Mouse (Mus musculus): ENCODE results near the gene Tmem150b. TPM values are rescaled to one million over a fixed set of nuclear protein-coding genes. Genes with fewer than 3 reads are reported as not detected.

Gene Tmem150b
- total and polyA plus RNA-seq, 3 experiments, result 0.17 TPM; not detected in 2

DNA sequence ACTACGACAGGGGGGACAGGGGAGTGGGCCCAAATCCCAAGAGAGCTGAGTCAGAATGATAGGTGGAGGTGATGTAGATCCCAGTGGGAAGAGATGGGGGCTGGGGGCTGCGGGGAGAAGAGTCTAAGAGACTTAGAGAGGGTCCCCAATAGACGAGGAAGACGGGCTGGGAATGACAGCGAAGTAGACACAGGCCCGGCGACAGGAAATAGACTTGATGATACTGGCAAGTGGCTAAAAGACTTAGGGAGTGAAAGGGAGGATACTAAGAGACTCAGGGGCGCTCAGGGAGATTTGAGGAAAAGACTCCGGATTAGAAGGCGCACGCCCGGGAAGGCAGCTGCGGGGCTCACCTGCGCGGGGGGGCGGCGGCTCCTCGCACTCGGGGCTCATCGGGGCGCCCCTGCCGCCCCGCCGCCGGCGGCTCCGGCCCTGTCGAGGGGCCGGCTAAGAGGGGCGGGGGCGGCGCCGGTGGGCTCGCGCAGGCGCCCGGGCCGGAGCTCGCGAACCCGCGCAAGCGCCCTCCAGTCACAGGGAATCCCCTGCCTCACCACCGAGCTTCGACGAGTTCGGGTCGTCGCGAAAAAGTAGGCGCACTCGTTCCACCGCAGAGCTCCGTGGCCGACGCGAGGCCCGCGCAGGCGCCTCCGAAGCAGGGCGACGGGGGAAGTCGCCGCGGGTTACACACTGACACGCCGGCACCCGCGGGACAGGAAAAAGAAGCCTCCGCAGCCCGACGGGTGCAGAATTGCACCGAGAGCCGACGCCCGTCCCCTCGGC, 66.7 kb downstream of the Tmem150b start:
- H3K79me2 ChIP-seq (replicated peaks; ENCODE audit: control insufficient read depth, extremely low read depth, insufficient read depth, poor library complexity, severe bottlenecking), result peaks cover 48% of the 10 kb centered on the region
- TF ChIP-seq EP300 (IDR thresholded peaks at IDR 0.05; ENCODE audit: low read length) (no peak), MEF2A (IDR thresholded peaks at IDR 0.05; ENCODE audit: borderline replicate concordance, low read depth, low read length) (peak; percentile 26; the same call in 1 of the 2 replicates), SIN3A (IDR thresholded peaks at IDR 0.05; ENCODE audit: low read length) (peak; percentile 39; the same call in 1 of the 2 replicates), NRF1 (IDR thresholded peaks at IDR 0.05; ENCODE audit: low read depth, low read length) (peak; percentile 82)
- H3K4me2 ChIP-seq (ENCODE audit: insufficient read depth, low read depth, poor library complexity, severe bottlenecking), result peak overlapping the region; percentile 90
- H3K4me3 ChIP-seq (replicated peaks in 1 of 3; ENCODE audit: low read depth in 2 of 3, low read length in 2 of 3, poor library complexity in 1 of 3), result peak overlapping the region; percentile 80 to 94 (median 93)
- H3K9me3 ChIP-seq (replicated peaks; ENCODE audit: low read length), result no peaks in the 10 kb centered on the region
- peak; percentile 34 for DNase-seq (ENCODE audit: extremely low read depth)
- in situ Hi-C loops (cut with MboI; ENCODE audit: low pct_ligation_motif_present, low pct_unique_long_range_greater_than_20kb, low sequenced_read_pairs) (no loop called here), dilution Hi-C loops (cut with MboI; ENCODE audit: extremely low pct_ligation_motif_present, extremely low pct_unique_long_range_greater_than_20kb, low sequenced_read_pairs) (no loop called here)
- H3K36me3 ChIP-seq (replicated peaks in 1 of 2; ENCODE audit: control insufficient read depth in 1 of 2, insufficient read depth in 1 of 2, low read length in 1 of 2), result peaks cover 11 to 37% of the 10 kb centered on the region in 2 experiments
- H3K27me3 ChIP-seq (replicated peaks), result no peaks in the 10 kb centered on the region
- H3K9ac ChIP-seq (ENCODE audit: insufficient read depth, low read depth), result peak overlapping the region; percentile 98
- H3K27ac ChIP-seq (ENCODE audit: insufficient read depth, low read depth), result peak overlapping the region; percentile 83
- peaks cover 10 to 62% of the 10 kb centered on the region in 2 experiments for H3K4me1 ChIP-seq (ENCODE audit: control insufficient read depth in 1 of 2, insufficient read depth in 2 of 2)

DNA sequence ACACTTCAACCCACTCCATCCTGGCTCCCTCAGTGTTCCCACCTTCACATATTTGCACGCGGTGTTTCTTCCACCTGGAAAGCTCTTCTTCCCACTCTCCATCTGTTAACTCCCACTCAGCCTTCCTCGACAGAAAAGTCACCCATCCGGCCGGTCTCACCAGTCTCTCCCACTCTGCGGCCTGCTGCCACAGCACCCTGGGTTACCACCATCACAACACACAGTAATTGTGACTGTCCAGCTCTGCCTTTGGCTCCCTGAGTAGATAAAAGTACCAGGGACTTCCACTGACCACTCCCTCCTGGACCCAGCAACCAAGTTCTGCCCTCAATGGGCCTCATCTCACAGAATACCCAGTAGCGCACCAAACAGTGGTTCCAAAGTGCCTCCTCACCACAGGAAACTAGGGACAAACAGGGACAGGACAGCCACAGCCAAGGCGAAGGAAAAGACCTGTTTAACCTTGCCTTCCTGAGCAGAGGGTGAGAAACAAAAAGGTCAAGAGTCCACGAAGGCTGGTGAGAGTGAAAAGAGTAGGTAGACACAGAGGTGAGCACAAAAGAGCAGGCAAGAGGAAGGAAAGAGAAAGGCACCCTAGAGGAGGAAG, 67.4 kb downstream of the Tmem150b start:
- dilution Hi-C loops (cut with MboI; ENCODE audit: extremely low pct_ligation_motif_present, extremely low pct_unique_long_range_greater_than_20kb, low sequenced_read_pairs), result no loop called here
- in situ Hi-C loops (cut with MboI; ENCODE audit: low pct_ligation_motif_present, low pct_unique_long_range_greater_than_20kb, low sequenced_read_pairs), result no loop called here
- Histone ChIP-seq H3K9me3 (replicated peaks; ENCODE audit: low read length) (no peaks in the 10 kb centered on the region), H3K36me3 (replicated peaks in 1 of 2; ENCODE audit: control insufficient read depth in 1 of 2, insufficient read depth in 1 of 2, low read length in 1 of 2) (peaks cover 8 to 38% of the 10 kb centered on the region in 2 experiments), H3K9ac (ENCODE audit: insufficient read depth, low read depth) (peak overlapping the region; percentile 98), H3K27me3 (replicated peaks) (no peaks in the 10 kb centered on the region), H3K4me3 (replicated peaks in 1 of 3; ENCODE audit: low read depth in 2 of 3, low read length in 2 of 3, poor library complexity in 1 of 3) (peak overlapping the region; percentile 80 to 94 (median 93)), H3K27ac (ENCODE audit: insufficient read depth, low read depth) (peak overlapping the region; percentile 18; the same call in 1 of the 2 replicates), H3K4me2 (ENCODE audit: insufficient read depth, low read depth, poor library complexity, severe bottlenecking) (peak overlapping the region; percentile 90), H3K79me2 (replicated peaks; ENCODE audit: control insufficient read depth, extremely low read depth, insufficient read depth, poor library complexity, severe bottlenecking) (peaks cover 55% of the 10 kb centered on the region), H3K4me1 (ENCODE audit: control insufficient read depth in 1 of 2, insufficient read depth in 2 of 2) (peaks cover 11 to 65% of the 10 kb centered on the region in 2 experiments)
- TF ChIP-seq CHD1 (IDR thresholded peaks at IDR 0.05; ENCODE audit: low read depth, low read length) (peak; percentile 57; the same call in 1 of the 2 replicates), ZNF384 (IDR thresholded peaks at IDR 0.05; ENCODE audit: low read depth, low read length) (no peak), ELF1 (IDR thresholded peaks at IDR 0.05; ENCODE audit: low read depth, low read length) (no peak)
- no peak for DNase-seq (ENCODE audit: extremely low read depth)

Other genes with a start within 250 kb of the Tmem150b start
Only the 20 nearest of the 27 such genes appear.
- gene Dnaaf3, start 192.8 kb downstream of the Tmem150b start, total RNA-seq (2012; rRNA removed), result 0.46 and 0.59 TPM in 2 replicates
- 0.16 TPM in 1 of 2 replicates, not detected in the other for gene Dnaaf3, start 192.8 kb downstream of the Tmem150b start, total RNA-seq (2014; rRNA removed)
- 0.83 and 1.1 TPM in 2 replicates for gene Dnaaf3, start 192.8 kb downstream of the Tmem150b start, polyA plus RNA-seq (2012; ENCODE audit: insufficient read length, low read depth)
- gene Syt5, start 177.7 kb downstream of the Tmem150b start, total RNA-seq (2012; rRNA removed), result 0.34 and 0.68 TPM in 2 replicates
- 0.20 and 0.30 TPM in 2 replicates for gene Syt5, start 177.7 kb downstream of the Tmem150b start, total RNA-seq (2014; rRNA removed)
- gene Syt5, start 177.7 kb downstream of the Tmem150b start, polyA plus RNA-seq (2012; ENCODE audit: insufficient read length, low read depth), result 0.30 and 0.46 TPM in 2 replicates
- not detected in 2 replicates for gene Ptprh, start 121.2 kb downstream of the Tmem150b start, total RNA-seq (2012; rRNA removed)
- not detected in 2 replicates for gene Ptprh, start 121.2 kb downstream of the Tmem150b start, total RNA-seq (2014; rRNA removed)
- not detected in 2 replicates for gene Ptprh, start 121.2 kb downstream of the Tmem150b start, polyA plus RNA-seq (2012; ENCODE audit: insufficient read length, low read depth)
- 5.9 and 7.2 TPM in 2 replicates for gene Tmem86b, start 93.8 kb downstream of the Tmem150b start, total RNA-seq (2012; rRNA removed)
- gene Tmem86b, start 93.8 kb downstream of the Tmem150b start, total RNA-seq (2014; rRNA removed), result 4.3 TPM in 2 replicates
- 9.1 and 10.6 TPM in 2 replicates for gene Tmem86b, start 93.8 kb downstream of the Tmem150b start, polyA plus RNA-seq (2012; ENCODE audit: insufficient read length, low read depth)
- 85.6 and 91.2 TPM in 2 replicates for gene Ppp6r1, start 66.2 kb downstream of the Tmem150b start, total RNA-seq (2012; rRNA removed)
- 53.0 and 59.2 TPM in 2 replicates for gene Ppp6r1, start 66.2 kb downstream of the Tmem150b start, total RNA-seq (2014; rRNA removed)
- 108 and 118 TPM in 2 replicates for gene Ppp6r1, start 66.2 kb downstream of the Tmem150b start, polyA plus RNA-seq (2012; ENCODE audit: insufficient read length, low read depth)
- 131 and 136 TPM in 2 replicates for gene Hspbp1, start 40.2 kb downstream of the Tmem150b start, total RNA-seq (2012; rRNA removed)
- 92.3 and 98.8 TPM in 2 replicates for gene Hspbp1, start 40.2 kb downstream of the Tmem150b start, total RNA-seq (2014; rRNA removed)
- 82.7 and 90.6 TPM in 2 replicates for gene Hspbp1, start 40.2 kb downstream of the Tmem150b start, polyA plus RNA-seq (2012; ENCODE audit: insufficient read length, low read depth)
- gene Brsk1, start 34.6 kb downstream of the Tmem150b start, total RNA-seq (2012; rRNA removed), result 0.21 and 0.25 TPM in 2 replicates
- gene Brsk1, start 34.6 kb downstream of the Tmem150b start, total RNA-seq (2014; rRNA removed), result not detected in 2 replicates
- gene Brsk1, start 34.6 kb downstream of the Tmem150b start, polyA plus RNA-seq (2012; ENCODE audit: insufficient read length, low read depth), result not detected in 2 replicates
- 27.4 and 41.2 TPM in 2 replicates for gene Kmt5c, start 14.9 kb upstream of the Tmem150b start, total RNA-seq (2012; rRNA removed)
- gene Kmt5c, start 14.9 kb upstream of the Tmem150b start, total RNA-seq (2014; rRNA removed), result 41.3 and 44.0 TPM in 2 replicates
- gene Kmt5c, start 14.9 kb upstream of the Tmem150b start, polyA plus RNA-seq (2012; ENCODE audit: insufficient read length, low read depth), result 46.7 and 52.4 TPM in 2 replicates
- not detected in 2 replicates for gene Cox6b2, start 27.8 kb upstream of the Tmem150b start, total RNA-seq (2012; rRNA removed)
- not detected in 2 replicates for gene Cox6b2, start 27.8 kb upstream of the Tmem150b start, total RNA-seq (2014; rRNA removed)
- gene Cox6b2, start 27.8 kb upstream of the Tmem150b start, polyA plus RNA-seq (2012; ENCODE audit: insufficient read length, low read depth), result not detected in 2 replicates
- not detected in 2 replicates for gene Fam71e2, start 46.1 kb upstream of the Tmem150b start, total RNA-seq (2012; rRNA removed)
- not detected in 2 replicates for gene Fam71e2, start 46.1 kb upstream of the Tmem150b start, total RNA-seq (2014; rRNA removed)
- not detected in 2 replicates for gene Fam71e2, start 46.1 kb upstream of the Tmem150b start, polyA plus RNA-seq (2012; ENCODE audit: insufficient read length, low read depth)
- gene Il11, start 57.6 kb upstream of the Tmem150b start, total RNA-seq (2012; rRNA removed), result 0.17 TPM in 1 of 2 replicates, not detected in the other
- not detected in 2 replicates for gene Il11, start 57.6 kb upstream of the Tmem150b start, total RNA-seq (2014; rRNA removed)
- gene Il11, start 57.6 kb upstream of the Tmem150b start, polyA plus RNA-seq (2012; ENCODE audit: insufficient read length, low read depth), result not detected in 2 replicates
- not detected in 2 replicates for gene Tmem190, start 57.7 kb upstream of the Tmem150b start, total RNA-seq (2012; rRNA removed)
- not detected in 2 replicates for gene Tmem190, start 57.7 kb upstream of the Tmem150b start, total RNA-seq (2014; rRNA removed)
- 0.68 TPM in 1 of 2 replicates, not detected in the other for gene Tmem190, start 57.7 kb upstream of the Tmem150b start, polyA plus RNA-seq (2012; ENCODE audit: insufficient read length, low read depth)
- gene Tmem238, start 64.4 kb upstream of the Tmem150b start, total RNA-seq (2012; rRNA removed), result 12.3 and 17.7 TPM in 2 replicates
- gene Tmem238, start 64.4 kb upstream of the Tmem150b start, total RNA-seq (2014; rRNA removed), result 4.3 and 5.5 TPM in 2 replicates
- gene Tmem238, start 64.4 kb upstream of the Tmem150b start, polyA plus RNA-seq (2012; ENCODE audit: insufficient read length, low read depth), result 9.8 and 10.7 TPM in 2 replicates
- gene Rpl28, start 67.6 kb upstream of the Tmem150b start, total RNA-seq (2012; rRNA removed), result 2,147 and 2,603 TPM in 2 replicates
- gene Rpl28, start 67.6 kb upstream of the Tmem150b start, total RNA-seq (2014; rRNA removed), result 236 and 269 TPM in 2 replicates
- gene Rpl28, start 67.6 kb upstream of the Tmem150b start, polyA plus RNA-seq (2012; ENCODE audit: insufficient read length, low read depth), result 526 and 605 TPM in 2 replicates
- 238 and 304 TPM in 2 replicates for gene Ube2s, start 87.3 kb upstream of the Tmem150b start, total RNA-seq (2012; rRNA removed)
- gene Ube2s, start 87.3 kb upstream of the Tmem150b start, total RNA-seq (2014; rRNA removed), result 707 and 825 TPM in 2 replicates
- 392 and 452 TPM in 2 replicates for gene Ube2s, start 87.3 kb upstream of the Tmem150b start, polyA plus RNA-seq (2012; ENCODE audit: insufficient read length, low read depth)
- gene Shisa7, start 119.4 kb upstream of the Tmem150b start, total RNA-seq (2012; rRNA removed), result not detected in 2 replicates
- not detected in 2 replicates for gene Shisa7, start 119.4 kb upstream of the Tmem150b start, total RNA-seq (2014; rRNA removed)
- not detected in 2 replicates for gene Shisa7, start 119.4 kb upstream of the Tmem150b start, polyA plus RNA-seq (2012; ENCODE audit: insufficient read length, low read depth)
- 10.8 and 19.5 TPM in 2 replicates for gene Isoc2b, start 145.0 kb upstream of the Tmem150b start, total RNA-seq (2012; rRNA removed)
- 10.0 and 10.2 TPM in 2 replicates for gene Isoc2b, start 145.0 kb upstream of the Tmem150b start, total RNA-seq (2014; rRNA removed)
- 3.9 and 4.7 TPM in 2 replicates for gene Isoc2b, start 145.0 kb upstream of the Tmem150b start, polyA plus RNA-seq (2012; ENCODE audit: insufficient read length, low read depth)
- 15.3 and 15.4 TPM in 2 replicates for gene Isoc2a, start 151.9 kb upstream of the Tmem150b start, total RNA-seq (2012; rRNA removed)
- gene Isoc2a, start 151.9 kb upstream of the Tmem150b start, total RNA-seq (2014; rRNA removed), result 8.4 and 8.6 TPM in 2 replicates
- gene Isoc2a, start 151.9 kb upstream of the Tmem150b start, polyA plus RNA-seq (2012; ENCODE audit: insufficient read length, low read depth), result 12.9 and 19.0 TPM in 2 replicates
- gene Gm36210, start 181.3 kb upstream of the Tmem150b start, total RNA-seq (2012; rRNA removed), result 0.17 TPM in 1 of 2 replicates, not detected in the other
- gene Gm36210, start 181.3 kb upstream of the Tmem150b start, total RNA-seq (2014; rRNA removed), result not detected in 2 replicates
- 0.90 and 1.4 TPM in 2 replicates for gene Gm36210, start 181.3 kb upstream of the Tmem150b start, polyA plus RNA-seq (2012; ENCODE audit: insufficient read length, low read depth)
- 1.9 and 2.2 TPM in 2 replicates for gene Zfp628, start 190.0 kb upstream of the Tmem150b start, total RNA-seq (2012; rRNA removed)
- gene Zfp628, start 190.0 kb upstream of the Tmem150b start, total RNA-seq (2014; rRNA removed), result 0.42 and 0.87 TPM in 2 replicates
- gene Zfp628, start 190.0 kb upstream of the Tmem150b start, polyA plus RNA-seq (2012; ENCODE audit: insufficient read length, low read depth), result 7.1 and 9.4 TPM in 2 replicates